Mouse (Mus musculus) MEL (cell line): ENCODE data around the gene Ctrc. TPM values are rescaled to one million over a fixed set of nuclear protein-coding genes. Genes with fewer than 3 reads are reported as not detected.

Source experiments
- DNase-seq: peaks from one replicate; pipeline ENCODE4 v3.0.0; 2011; ENCODE audit warnings: low read depth, low spot score
- H3K27ac ChIP-seq: 2 replicates; pipeline ENCODE4 v1.5.1; 2012; ENCODE audit warnings: low read depth, mild to moderate bottlenecking, control low read depth, low read length, moderate library complexity; ENCODE audit not compliant: control insufficient read depth
- H3K27me3 ChIP-seq, 2 experiments: fragments of 150-350 bp in 1 of 2; sonication (generic) in 1 of 2; 2 replicates each; pipeline ENCODE4 v1.6.1; 2012; ENCODE audit warnings: low read length in 2 of 2, mild to moderate bottlenecking in 2 of 2, improper control_type of control experiment in 1 of 2, moderate library complexity in 1 of 2; ENCODE audit not compliant: insufficient read depth in 2 of 2, control insufficient read depth in 1 of 2
- H3K36me3 ChIP-seq, 2 experiments: 2 replicates each; pipeline ENCODE4 v1.6.1; 2012 to 2014; ENCODE audit warnings: low read length in 2 of 2, improper control_type of control experiment in 1 of 2, inconsistent platforms in 1 of 2, mild to moderate bottlenecking in 1 of 2; ENCODE audit not compliant: insufficient read depth in 2 of 2, control insufficient read depth in 1 of 2
- H3K4me1 ChIP-seq, 2 experiments: fragments of 150-350 bp in 1 of 2; sonication (generic) in 1 of 2; 2 replicates each; pipeline ENCODE4 v1.6.1; 2012; ENCODE audit warnings: low read length in 2 of 2, improper control_type of control experiment in 1 of 2, mild to moderate bottlenecking in 1 of 2; ENCODE audit not compliant: insufficient read depth in 2 of 2, control insufficient read depth in 1 of 2
- H3K4me3 ChIP-seq, 2 experiments: fragments of 150-350 bp in 1 of 2; sonication (generic) in 1 of 2; 2 replicates each; pipeline ENCODE4 v1.5.1; 2012; ENCODE audit warnings: low read depth in 2 of 2, low read length in 2 of 2, mild to moderate bottlenecking in 2 of 2, moderate library complexity in 2 of 2, control low read depth in 1 of 2, improper control_type of control experiment in 1 of 2; ENCODE audit not compliant: control insufficient read depth in 1 of 2, insufficient read depth in 1 of 2
- H3K79me2 ChIP-seq: 2 replicates; pipeline ENCODE4 v1.6.1; 2012; ENCODE audit warnings: mild to moderate bottlenecking, low read length, moderate library complexity; ENCODE audit not compliant: control insufficient read depth, poor library complexity, insufficient read depth
- H3K9ac ChIP-seq: 2 replicates; pipeline ENCODE4 v1.6.1; 2012; ENCODE audit warnings: low read depth, mild to moderate bottlenecking, control low read depth, low read length, moderate library complexity; ENCODE audit not compliant: control insufficient read depth, poor library complexity, severe bottlenecking
- H3K9me3 ChIP-seq: fragments of 150-350 bp; sonication (generic); replicated peaks from 2 replicates; pipeline ENCODE4 v1.6.1; 2012; ENCODE audit warnings: mild to moderate bottlenecking, low read length, improper control_type of control experiment, moderate library complexity; ENCODE audit not compliant: insufficient read depth
- CHD1 ChIP-seq: IDR thresholded peaks from 2 replicates; pipeline ENCODE4 v1.6.1; 2012; ENCODE audit warnings: low read depth, mild to moderate bottlenecking, inconsistent platforms, low read length, improper control_type of control experiment
- ELF1 ChIP-seq: IDR thresholded peaks from 2 replicates; pipeline ENCODE4 v1.6.1; 2014; ENCODE audit warnings: low read depth, mild to moderate bottlenecking, inconsistent platforms, low read length, improper control_type of control experiment, moderate library complexity
- EP300 ChIP-seq, 2 experiments: IDR thresholded peaks; 2 replicates each; pipeline ENCODE4 v1.6.1; 2011; ENCODE audit warnings: improper control_type of control experiment in 2 of 2, low read length in 2 of 2, low read depth in 1 of 2, mild to moderate bottlenecking in 1 of 2
- ETS1 ChIP-seq: IDR thresholded peaks from 2 replicates; pipeline ENCODE4 v1.6.1; 2012; ENCODE audit warnings: low read depth, mild to moderate bottlenecking, inconsistent platforms, low read length, improper control_type of control experiment, moderate library complexity
- HCFC1 ChIP-seq: IDR thresholded peaks from 2 replicates; pipeline ENCODE4 v1.6.1; 2012; ENCODE audit warnings: low read depth, mild to moderate bottlenecking, inconsistent platforms, low read length, improper control_type of control experiment, moderate library complexity
- KAT2A ChIP-seq: conservative IDR thresholded peaks from 2 replicates; pipeline ENCODE4 v1.6.1; 2012; ENCODE audit warnings: low read depth, low read length, improper control_type of control experiment, inconsistent platforms
- MAFK ChIP-seq: IDR thresholded peaks from 2 replicates; pipeline ENCODE4 v1.6.1; 2011; ENCODE audit warnings: low read depth, mild to moderate bottlenecking, low read length, improper control_type of control experiment, borderline replicate concordance
- MAX ChIP-seq: IDR thresholded peaks from 2 replicates; pipeline ENCODE4 v1.6.1; 2011; ENCODE audit warnings: low read length, improper control_type of control experiment
- MAZ ChIP-seq: IDR thresholded peaks from 2 replicates; pipeline ENCODE4 v1.6.1; 2012; ENCODE audit warnings: low read depth, mild to moderate bottlenecking, inconsistent platforms, low read length, improper control_type of control experiment
- MEF2A ChIP-seq: IDR thresholded peaks from 2 replicates; pipeline ENCODE4 v1.6.1; 2014; ENCODE audit warnings: low read depth, mild to moderate bottlenecking, inconsistent platforms, low read length, improper control_type of control experiment; ENCODE audit not compliant: poor library complexity, insufficient replicate concordance, severe bottlenecking; ENCODE audit errors: extremely low read depth
- NELFE ChIP-seq: IDR thresholded peaks from 2 replicates; pipeline ENCODE4 v1.6.1; 2011; ENCODE audit warnings: low read depth, low read length, improper control_type of control experiment
- NRF1 ChIP-seq: IDR thresholded peaks from 2 replicates; pipeline ENCODE4 v1.6.1; 2014; ENCODE audit warnings: low read depth, mild to moderate bottlenecking, inconsistent platforms, low read length, improper control_type of control experiment, moderate library complexity; ENCODE audit not compliant: poor library complexity, insufficient read depth, severe bottlenecking
- POLR2AphosphoS2 ChIP-seq: IDR thresholded peaks from 2 replicates; pipeline ENCODE4 v1.6.1; 2011; ENCODE audit warnings: low read length, improper control_type of control experiment
- POLR2AphosphoS5 ChIP-seq: IDR thresholded peaks from 2 replicates; pipeline ENCODE4 v1.6.1; 2012; ENCODE audit warnings: low read depth, borderline replicate concordance, mild to moderate bottlenecking, inconsistent platforms, low read length, moderate library complexity, mixed read lengths
- SIN3A ChIP-seq: IDR thresholded peaks from 2 replicates; pipeline ENCODE4 v1.6.1; 2012; ENCODE audit warnings: low read length, improper control_type of control experiment, inconsistent platforms
- SMC3 ChIP-seq: IDR thresholded peaks from 2 replicates; pipeline ENCODE4 v1.6.1; 2011; ENCODE audit warnings: low read depth, low read length, improper control_type of control experiment
- TAL1 ChIP-seq: IDR thresholded peaks from 2 replicates; pipeline ENCODE4 v1.6.1; 2012; ENCODE audit warnings: mild to moderate bottlenecking, inconsistent platforms, low read length, moderate library complexity, mixed read lengths
- TBP ChIP-seq: IDR thresholded peaks from 2 replicates; pipeline ENCODE4 v1.8.0; 2011; ENCODE audit warnings: low read depth, low read length, improper control_type of control experiment
- TCF12 ChIP-seq: IDR thresholded peaks from 2 replicates; pipeline ENCODE4 v1.6.1; 2014; ENCODE audit warnings: low read depth, mild to moderate bottlenecking, inconsistent platforms, low read length, improper control_type of control experiment, moderate library complexity
- UBTF ChIP-seq: IDR thresholded peaks from 2 replicates; pipeline ENCODE4 v1.6.1; 2012; ENCODE audit warnings: low read depth, mild to moderate bottlenecking, inconsistent platforms, low read length, improper control_type of control experiment, moderate library complexity, borderline replicate concordance; ENCODE audit not compliant: insufficient read depth
- USF2 ChIP-seq, 2 experiments: IDR thresholded peaks; 2 replicates each; pipeline ENCODE4 v1.6.1; 2011 to 2012; ENCODE audit warnings: improper control_type of control experiment in 2 of 2, low read length in 2 of 2, borderline replicate concordance in 1 of 2, inconsistent platforms in 1 of 2, low read depth in 1 of 2, mild to moderate bottlenecking in 1 of 2; ENCODE audit not compliant: insufficient read depth in 1 of 2
- ZC3H11A ChIP-seq: IDR thresholded peaks from 2 replicates; pipeline ENCODE4 v1.6.1; 2012; ENCODE audit warnings: low read depth, mild to moderate bottlenecking, inconsistent platforms, low read length, improper control_type of control experiment
- ZKSCAN1 ChIP-seq: IDR thresholded peaks from 2 replicates; pipeline ENCODE4 v1.6.1; 2012; ENCODE audit warnings: low read depth, mild to moderate bottlenecking, inconsistent platforms, low read length, improper control_type of control experiment, moderate library complexity
- ZMIZ1 ChIP-seq: IDR thresholded peaks from 2 replicates; pipeline ENCODE4 v1.6.1; 2012; ENCODE audit warnings: low read depth, mild to moderate bottlenecking, inconsistent platforms, low read length, improper control_type of control experiment, moderate library complexity
- ZNF384 ChIP-seq: IDR thresholded peaks from 2 replicates; pipeline ENCODE4 v1.6.1; 2012; ENCODE audit warnings: low read depth, mild to moderate bottlenecking, inconsistent platforms, low read length, improper control_type of control experiment
- polyA plus RNA-seq, 2 experiments: library from polyadenylated mRNA; stranded (reverse) in 1 of 2; unstranded in 1 of 2; fragments of >175 nt in 1 of 2; fragments of >200 nt in 1 of 2; gene quantifications; 2 replicates each; pipeline versions ENCODE4 v1.2.1 to v1.2.4; 2012; ENCODE audit warnings: low replicate concordance in 2 of 2, low read depth in 1 of 2; ENCODE audit not compliant: insufficient read length in 2 of 2, insufficient read depth in 1 of 2, missing spikeins in 1 of 2
- total RNA-seq: library from RNA; depleted of rRNA; stranded (reverse); fragments of 300-350 nt; gene quantifications from 2 replicates; pipeline ENCODE4 v1.2.3, GENCODE M21; 2012

Gene Ctrc
- total and polyA plus RNA-seq, 3 experiments, result not detected

DNA sequence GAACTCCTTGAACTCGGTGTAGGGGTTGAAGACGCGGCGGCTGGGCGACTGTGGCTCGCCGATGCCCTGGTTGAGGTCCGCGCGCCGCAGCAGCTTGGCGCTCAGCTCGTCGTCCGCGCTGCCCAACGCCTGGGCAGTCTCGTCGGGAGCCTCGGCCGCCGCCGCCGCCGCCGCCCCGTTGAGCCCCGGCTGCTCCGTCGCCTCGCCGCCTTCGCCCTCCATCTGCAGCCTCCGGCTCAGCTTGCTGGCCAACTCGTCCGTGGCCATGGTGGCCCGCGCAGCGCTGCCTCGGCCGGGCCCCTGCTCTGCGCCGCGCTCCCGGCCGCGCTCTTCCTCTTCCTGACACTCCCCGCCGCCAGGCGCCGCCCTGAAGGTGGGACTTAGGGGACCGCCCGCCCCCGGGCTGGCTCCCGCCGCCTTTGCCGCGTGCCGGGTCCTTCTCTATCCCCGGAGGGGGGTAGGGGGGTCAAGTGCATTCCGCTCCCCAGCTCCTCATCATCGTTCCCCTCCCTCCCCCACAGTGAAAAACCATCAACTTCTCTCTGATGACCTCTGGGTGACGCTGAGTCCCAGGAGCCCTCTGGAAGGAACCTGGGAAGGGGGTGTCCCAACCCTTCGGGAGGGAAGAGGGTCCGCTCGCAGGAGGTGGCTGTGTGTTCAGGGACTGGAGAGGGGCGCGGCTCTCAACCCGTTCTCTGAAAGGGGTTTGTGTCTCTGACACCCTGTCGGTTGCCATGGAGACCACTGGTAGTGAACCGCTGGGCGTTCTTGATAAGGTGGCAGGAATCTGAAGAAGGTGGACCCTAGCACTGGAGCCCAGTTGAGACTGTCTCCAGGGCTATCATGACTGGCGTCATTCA lies 28.7 kb upstream of the Ctrc start, which contains the start of gene Efhd2 (continued):
- TF ChIP-seq KAT2A (no peak), ZC3H11A (no peak), UBTF (no peak), USF2 (IDR thresholded peaks at IDR 0.05; ENCODE audit: borderline replicate concordance in 1 of 2, insufficient read depth in 1 of 2, low read depth in 1 of 2, low read length in 2 of 2) (no peak), CHD1 (no peak), POLR2AphosphoS5 (no peak), SIN3A (peak; percentile 75), TAL1 (peak; percentile 79), EP300 (IDR thresholded peaks at IDR 0.05; ENCODE audit: low read depth in 1 of 2, low read length in 2 of 2) (peak in 1 of 2 experiments; percentile 38; a peak in 3 of 4 replicates), TBP (no peak), NRF1 (no peak), ZMIZ1 (peak; percentile 71; the same call in 1 of the 2 replicates), MAZ (peak; percentile 71; the same call in 1 of the 2 replicates), ZKSCAN1 (no peak), HCFC1 (peak; percentile 38), TCF12 (peak; percentile 33; the same call in 1 of the 2 replicates), NELFE (peak; percentile 81), MAX (peak; percentile 72), SMC3 (no peak), MEF2A (no peak)

DNA sequence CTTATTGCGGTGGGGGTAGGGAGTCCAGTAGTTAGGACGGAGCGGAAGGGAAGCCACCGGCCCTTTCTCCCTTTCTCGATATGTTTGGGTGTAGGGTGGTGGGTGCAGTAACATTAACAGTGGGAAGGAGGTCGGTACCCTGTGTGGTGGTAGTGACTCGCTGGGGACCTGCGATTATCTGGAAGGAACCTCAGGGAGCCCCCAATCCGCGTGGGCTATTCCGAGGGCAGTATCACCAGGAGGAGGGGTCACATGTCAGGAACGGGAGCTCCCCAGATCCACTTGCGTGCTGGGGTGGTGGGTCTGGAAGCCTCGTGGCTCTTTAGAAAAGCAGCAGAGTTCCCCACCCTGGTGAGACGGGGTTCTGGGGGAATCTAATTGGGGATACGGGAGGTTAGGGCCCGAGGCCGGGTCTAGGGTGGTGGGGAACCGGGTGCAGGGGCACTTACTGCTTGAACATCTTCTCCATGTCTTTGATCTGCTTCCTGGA lies 28.0 kb upstream of the Ctrc start:
- TF ChIP-seq ETS1 (no peak), POLR2AphosphoS2 (no peak), ZNF384 (no peak), USF2 (IDR thresholded peaks at IDR 0.05; ENCODE audit: borderline replicate concordance in 1 of 2, insufficient read depth in 1 of 2, low read depth in 1 of 2, low read length in 2 of 2) (no peak), UBTF (no peak), MAFK (no peak), ZC3H11A (no peak), MEF2A (no peak), KAT2A (no peak), EP300 (IDR thresholded peaks at IDR 0.05; ENCODE audit: low read depth in 1 of 2, low read length in 2 of 2) (no peak), SIN3A (no peak), ELF1 (no peak), NRF1 (no peak)
- H3K4me1 ChIP-seq, result peaks cover 1 to 21% of the 10 kb centered on the region in 2 experiments; a peak in 3 of 4 replicates
- H3K4me3 ChIP-seq, result peak overlapping the region; percentile 65 to 95

More for the DNA sequence above, 28.0 kb upstream of the Ctrc start:
- peaks cover 0 to 12% of the 10 kb centered on the region in 2 experiments; a peak in 2 of 4 replicates for H3K36me3 ChIP-seq
- no peak overlapping the region for H3K27ac ChIP-seq
- H3K9ac ChIP-seq, result peak overlapping the region; percentile 95
- DNase-seq, result peak; percentile 60
- H3K9me3 ChIP-seq, result no peaks in the 10 kb centered on the region
- 0 out of 4 replicates have a peak, but pooled peaks cover 0 to 2% of the 10 kb centered on the region in 2 experiments for H3K27me3 ChIP-seq
- peaks cover 19% of the 10 kb centered on the region for H3K79me2 ChIP-seq
